Mouse (Mus musculus) T-helper 1 cell (primary cell): ENCODE measurements around the gene Fam133b.
"Not testable (repeated sequence)": the region's sequence is repeated elsewhere in the genome, so short reads cannot be mapped to it uniquely, and the experiment has no call there.

Experiments used
- in situ Hi-C: fragments of 300-600 bp; cut with MboI, MseI; formaldehyde crosslinking; loops from one replicate; pipeline ENCODE4 v1.15.1; 2025; ENCODE audit warnings: high pct_unique_total_duplicates

Gene Fam133b

GRCm38 (mm10) chr5:3597171-3597570 is 53.5 kb downstream of the Fam133b start:
- in situ Hi-C loops: loop anchor here (5.0 to 25.0 kb wide), 3 partner anchors 205 to 490 kb away; partner anchors contain the start of genes Ankib1, Cdk6 and Krit1

- in situ Hi-C loops: loop anchor here (5.0 to 25.0 kb wide), 3 partner anchors 204 to 489 kb away; partner anchors contain the start of genes Ankib1, Cdk6 and Krit1
Measured at GRCm38 (mm10) chr5:3598766-3599165, 55.1 kb downstream of the Fam133b start.

GRCm38 (mm10) chr5:3600298-3600697 is 56.7 kb downstream of the Fam133b start:
- in situ Hi-C loops: no loop called here

GRCm38 (mm10) chr5:3600790-3601189 is 57.2 kb downstream of the Fam133b start:
- in situ Hi-C loops: no loop called here

GRCm38 (mm10) chr5:3607114-3607513 is 63.5 kb downstream of the Fam133b start:
- in situ Hi-C loops: no loop called here

GRCm38 (mm10) chr5:3609241-3609640 is 65.6 kb downstream of the Fam133b start:
- in situ Hi-C loops: no loop called here

- in situ Hi-C loops: not testable (repeated sequence)
Measured at GRCm38 (mm10) chr5:3611835-3612234, 68.2 kb downstream of the Fam133b start.
